In genomic region chr19:44988831-44989566, GRCm38 (mm10) we compare ENCODE assay signal across 8 mouse cellular contexts. TPM values are rescaled to one million over a fixed set of nuclear protein-coding genes. Genes with fewer than 3 reads are reported as not detected.
DNase-seq lines count a peak whose midpoint lies in the region; ATAC-seq and TF ChIP-seq lines count a peak whose summit lies in the region.

Gene Sema4g, plus strand, starts transcription at chr19:44989101.

- peaks cover 39% of the 10 kb centered on the region for H3K27me3 ChIP-seq in E14TG2a.4 (ENCODE audit: insufficient read depth, low read length)
- no peaks in the 10 kb centered on the region for H3K27me3 ChIP-seq in heart, postnatal 0 days (ENCODE audit: control insufficient read depth, insufficient read depth, low read length)

- WGBS in heart, postnatal 0 days, result under 1% methylated on average over 41 of the region's 58 CpGs

- H3K4me1 ChIP-seq in E14TG2a.4 (replicated peaks; ENCODE audit: low read depth, low read length), result peaks cover 48% of the 10 kb centered on the region
- peaks cover 5% of the 10 kb centered on the region; the same call in 1 of the 2 replicates for H3K4me1 ChIP-seq in cortical plate, adult 2 months (ENCODE audit: control insufficient read depth, insufficient read depth, low read length)
- H3K4me1 ChIP-seq in heart, postnatal 0 days (ENCODE audit: control insufficient read depth, insufficient read depth), result peaks cover 9% of the 10 kb centered on the region; the same call in 1 of the 2 replicates

- TF ChIP-seq CTCF in E14TG2a.4 (conservative IDR thresholded peaks at IDR 0.05; ENCODE audit: low read length), result peak; percentile 20
- no peak for TF ChIP-seq CTCF in cortical plate, adult 2 months (IDR thresholded peaks at IDR 0.05; ENCODE audit: extremely low read depth, insufficient read depth, low read length)
- TF ChIP-seq CTCF in heart, postnatal 0 days (IDR thresholded peaks at IDR 0.05; ENCODE audit: low read depth), result peak; percentile 29

- no peak within 1 kb of the TSS for H3K27ac ChIP-seq in cortical plate, adult 2 months (ENCODE audit: insufficient read depth, low read length)
- H3K27ac ChIP-seq in heart, postnatal 0 days (ENCODE audit: low read depth), result no peak within 1 kb of the TSS

- no peak for ATAC-seq in CD4-positive, CD25-positive, alpha-beta regulatory T cell, adult 4 months
- peak; percentile 21; the same call in 1 of the 2 replicates for ATAC-seq in heart, postnatal 0 days (ENCODE audit: insufficient read depth, low read depth)

- no peaks in the 10 kb centered on the region for H3K9me3 ChIP-seq in E14TG2a.4 (ENCODE audit: low read length)
- no peaks in the 10 kb centered on the region for H3K9me3 ChIP-seq in heart, postnatal 0 days (replicated peaks; ENCODE audit: control insufficient read depth, low read length)

- H3K9ac ChIP-seq in heart, postnatal 0 days (replicated peaks; ENCODE audit: low read depth, low read length), result peak within 1 kb of the TSS; percentile 60

- H3K4me2 ChIP-seq in heart, postnatal 0 days (ENCODE audit: low read depth, low read length), result peak within 1 kb of the TSS; percentile 99

- peak; percentile 56 for DNase-seq in CD4-positive, CD25-positive, alpha-beta regulatory T cell, adult 2 months (ENCODE audit: low read depth, low spot score)
- no peak for DNase-seq in heart, postnatal 0 days (ENCODE audit: low spot score)
- peak in 1 of 2 experiments; percentile 7 for DNase-seq in layer of hippocampus, adult 8-10 months (ENCODE audit: low spot score in 2 of 2)
- peak; percentile 30 for DNase-seq in lung, postnatal 36 days
- DNase-seq in testis, postnatal 14 days (ENCODE audit: low spot score), result peak; percentile 29

- no peaks in the 10 kb centered on the region for H3K36me3 ChIP-seq in E14TG2a.4 (ENCODE audit: insufficient read depth, low read length)
- no peaks in the 10 kb centered on the region for H3K36me3 ChIP-seq in heart, postnatal 0 days (replicated peaks; ENCODE audit: control insufficient read depth, insufficient read depth, low read length)

- TF ChIP-seq EP300 in heart, postnatal 0 days (IDR thresholded peaks at IDR 0.05; ENCODE audit: low read depth), result no peak

- TF ChIP-seq POLR2A in cortical plate, adult 2 months (IDR thresholded peaks at IDR 0.05; ENCODE audit: extremely low read depth, insufficient read depth, low read length), result no peak

- H3K4me3 ChIP-seq in E14TG2a.4 (replicated peaks; ENCODE audit: low read length), result peak within 1 kb of the TSS; percentile 85
- H3K4me3 ChIP-seq in cortical plate, adult 2 months (ENCODE audit: insufficient read depth, low read length), result peak within 1 kb of the TSS; percentile 59
- peak within 1 kb of the TSS; percentile 66 for H3K4me3 ChIP-seq in heart, postnatal 0 days (ENCODE audit: low read depth, low read length)

RNA-seq across cellular contexts. Expression of gene Sema4g, which starts in this region (rescaled TPM):
- under 1 TPM; 0.14 to 0.31 TPM for polyA plus RNA-seq in CD4-positive, CD25-positive, alpha-beta regulatory T cell, adult 4 months (2017; shearing (Covaris generic))
- polyA plus RNA-seq in cortical plate, adult 2 months (2012; rRNA removed), result 26.5 and 27.8 TPM in 2 replicates
- total RNA-seq in heart, postnatal 0 days (2014; rRNA removed; ENCODE audit: low replicate concordance), result 0.85 and 1.1 TPM in 2 replicates
- 0.10 and 0.14 TPM in 2 replicates for polyA plus RNA-seq in heart, postnatal 0 days (2015; fragmentation: Nextera tagmentation; extraction: Ambion mirVana)
- total RNA-seq in layer of hippocampus, adult 8-10 months (2022), result 10 to 100 TPM; 25.4 to 27.7 (median 26.1) TPM

Comparison
In these comparisons a context has a peak if more than half of its experiments do, and no peak if none do; other contexts are left out.
1. RNA of gene Sema4g (total RNA-seq): 25.4 to 27.7 TPM in layer of hippocampus, adult 8-10 months; 0.85 to 1.1 TPM in heart, postnatal 0 days; every median in the first group is over 10 times any median in the second.
2. RNA of gene Sema4g (polyA plus RNA-seq): 26.5 to 27.8 TPM in cortical plate, adult 2 months; 0.14 to 0.31 TPM in CD4-positive, CD25-positive, alpha-beta regulatory T cell, adult 4 months and 0.10 to 0.14 TPM in heart, postnatal 0 days; every median in the first group is over 10 times any median in the second.
3. Peak in every context shown above with its lines, with median percentiles within 50 percentile points of each other: H3K4me3 ChIP-seq.